Mouse (Mus musculus): ENCODE measurements at regions not wholly inside any gene's neighbourhood (a gene's known extent, or its start where the extent isn't known, plus 50 kb on each side); places are given as distances from the start of the nearest gene placed in this dataset.

DNA sequence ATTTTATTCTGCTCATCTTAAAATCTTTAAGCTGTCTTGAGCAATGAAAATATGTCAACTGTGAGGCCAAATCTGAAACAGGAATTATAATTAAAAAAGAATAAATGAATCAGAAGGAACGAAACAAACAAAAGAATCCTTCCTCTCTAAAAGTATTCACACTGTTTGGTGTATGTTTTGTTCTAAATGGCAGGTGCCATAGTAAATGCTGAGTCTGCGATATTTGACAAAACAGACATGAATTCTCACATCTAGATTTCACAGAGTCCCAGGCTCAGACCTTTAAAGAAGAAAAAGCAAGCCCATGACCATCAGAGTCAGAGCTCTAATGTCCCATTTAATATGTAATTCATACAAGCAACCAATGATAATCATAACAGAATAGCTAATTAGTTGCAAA, 316.6 kb upstream of the Gm11042 start:
- no peak for DNase-seq (ENCODE audit: low read depth, low spot score)
- H3K4me3 ChIP-seq (ENCODE audit: insufficient read depth in 1 of 2, low read depth in 1 of 2, low read length in 2 of 2, poor library complexity in 1 of 2, severe bottlenecking in 1 of 2), result no peak overlapping the region
- no peaks in the 10 kb centered on the region for H3K9me3 ChIP-seq (ENCODE audit: control insufficient read depth, insufficient read depth, low read depth, low read length)
- in situ Hi-C loops (cut with MboI; ENCODE audit: low sequenced_read_pairs in 2 of 2, unreplicated experiment in 2 of 2), result no loop called here
- H3K36me3 ChIP-seq (ENCODE audit: control insufficient read depth, insufficient read depth, low read length, poor library complexity, severe bottlenecking), result no peaks in the 10 kb centered on the region
- TF ChIP-seq MAFK (IDR thresholded peaks at IDR 0.05; ENCODE audit: insufficient read depth, low read depth, low read length) (peak; percentile 88), ZC3H11A (IDR thresholded peaks at IDR 0.05; ENCODE audit: borderline replicate concordance, low read depth, low read length) (no peak)
- no peaks in the 10 kb centered on the region for H3K4me1 ChIP-seq (ENCODE audit: control insufficient read depth in 2 of 2, insufficient read depth in 2 of 2, low read length in 2 of 2, poor library complexity in 1 of 2)
- no peak overlapping the region for H3K9ac ChIP-seq (ENCODE audit: insufficient read depth, low read depth, low read length, poor library complexity, severe bottlenecking)
- no peak overlapping the region for H3K27ac ChIP-seq (ENCODE audit: insufficient read depth, low read depth, low read length, poor library complexity, severe bottlenecking)

DNA sequence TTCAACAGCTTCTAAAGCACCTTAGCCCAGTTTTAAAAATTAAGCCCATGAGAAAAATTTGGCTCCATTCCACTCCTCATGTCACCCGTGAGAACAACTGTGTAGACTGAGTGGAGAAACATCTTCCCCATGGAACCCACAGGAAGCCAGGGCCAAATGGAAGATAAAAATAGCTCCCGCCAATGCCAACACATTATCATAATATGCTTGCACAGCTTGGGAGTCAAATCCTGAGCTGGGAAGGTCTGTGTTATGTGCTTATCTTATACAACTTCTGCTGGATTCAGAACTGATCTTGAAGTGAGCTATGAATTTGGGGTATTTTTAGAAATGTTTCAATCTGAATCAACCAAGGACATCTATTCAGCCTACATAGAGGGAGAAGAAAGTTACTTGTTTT, 279.0 kb upstream of the Gm11042 start:
- in situ Hi-C loops (cut with MboI; ENCODE audit: low sequenced_read_pairs in 2 of 2, unreplicated experiment in 2 of 2), result no loop called here
- Histone ChIP-seq H3K36me3 (ENCODE audit: control insufficient read depth, insufficient read depth, low read length, poor library complexity, severe bottlenecking) (no peaks in the 10 kb centered on the region), H3K9me3 (ENCODE audit: control insufficient read depth, insufficient read depth, low read depth, low read length) (no peaks in the 10 kb centered on the region), H3K27ac (ENCODE audit: insufficient read depth, low read depth, low read length, poor library complexity, severe bottlenecking) (no peak overlapping the region), H3K4me3 (ENCODE audit: insufficient read depth in 1 of 2, low read depth in 1 of 2, low read length in 2 of 2, poor library complexity in 1 of 2, severe bottlenecking in 1 of 2) (no peak overlapping the region), H3K4me1 (ENCODE audit: control insufficient read depth in 2 of 2, insufficient read depth in 2 of 2, low read length in 2 of 2, poor library complexity in 1 of 2) (no peaks in the 10 kb centered on the region), H3K9ac (ENCODE audit: insufficient read depth, low read depth, low read length, poor library complexity, severe bottlenecking) (no peak overlapping the region)
- no peak for TF ChIP-seq HCFC1 (IDR thresholded peaks at IDR 0.05; ENCODE audit: borderline replicate concordance, insufficient read depth, low read length)
- no peak for TF ChIP-seq MAFK (IDR thresholded peaks at IDR 0.05; ENCODE audit: insufficient read depth, low read depth, low read length)
- no peak for TF ChIP-seq CHD2 (IDR thresholded peaks at IDR 0.05; ENCODE audit: low read depth, low read length)
- no peak for TF ChIP-seq ZC3H11A (IDR thresholded peaks at IDR 0.05; ENCODE audit: borderline replicate concordance, low read depth, low read length)
- TF ChIP-seq ZNF384 (IDR thresholded peaks at IDR 0.05; ENCODE audit: low read depth, low read length), result no peak
- DNase-seq (ENCODE audit: low read depth, low spot score), result no peak

DNA sequence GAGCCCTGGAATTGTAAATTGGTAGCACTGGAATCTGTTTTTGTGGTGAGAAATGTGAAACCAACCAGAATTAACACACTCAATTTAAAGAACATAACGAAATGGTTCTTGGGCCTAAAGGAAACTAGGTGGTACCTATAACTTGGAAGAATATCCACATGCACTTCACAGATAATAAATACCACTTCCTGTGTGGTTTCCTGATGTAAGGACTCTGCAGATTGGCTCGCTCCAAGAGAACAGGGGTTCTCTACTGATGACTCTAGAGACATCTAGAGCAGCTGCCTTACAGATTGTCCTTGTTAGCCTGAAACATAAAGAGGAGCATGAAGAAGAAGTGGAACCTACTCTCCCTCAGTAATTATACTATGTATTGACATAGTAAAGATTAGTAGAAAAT, 238.4 kb upstream of the Gm11042 start:
- DNase-seq (ENCODE audit: low read depth, low spot score), result no peak
- H3K36me3 ChIP-seq (ENCODE audit: control insufficient read depth, insufficient read depth, low read length, poor library complexity, severe bottlenecking), result no peaks in the 10 kb centered on the region
- H3K9me3 ChIP-seq (ENCODE audit: control insufficient read depth, insufficient read depth, low read depth, low read length), result no peaks in the 10 kb centered on the region
- H3K4me1 ChIP-seq (ENCODE audit: control insufficient read depth in 2 of 2, insufficient read depth in 2 of 2, low read length in 2 of 2, poor library complexity in 1 of 2), result no peaks in the 10 kb centered on the region
- H3K9ac ChIP-seq (ENCODE audit: insufficient read depth, low read depth, low read length, poor library complexity, severe bottlenecking), result no peak overlapping the region
- in situ Hi-C loops (cut with MboI; ENCODE audit: low sequenced_read_pairs in 2 of 2, unreplicated experiment in 2 of 2), result no loop called here
- H3K27ac ChIP-seq (ENCODE audit: insufficient read depth, low read depth, low read length, poor library complexity, severe bottlenecking), result no peak overlapping the region
- TF ChIP-seq MAFK (IDR thresholded peaks at IDR 0.05; ENCODE audit: insufficient read depth, low read depth, low read length) (no peak), CHD2 (IDR thresholded peaks at IDR 0.05; ENCODE audit: low read depth, low read length) (no peak), HCFC1 (IDR thresholded peaks at IDR 0.05; ENCODE audit: borderline replicate concordance, insufficient read depth, low read length) (no peak), ZC3H11A (IDR thresholded peaks at IDR 0.05; ENCODE audit: borderline replicate concordance, low read depth, low read length) (no peak), ZNF384 (IDR thresholded peaks at IDR 0.05; ENCODE audit: low read depth, low read length) (no peak)
- H3K4me3 ChIP-seq (ENCODE audit: insufficient read depth in 1 of 2, low read depth in 1 of 2, low read length in 2 of 2, poor library complexity in 1 of 2, severe bottlenecking in 1 of 2), result no peak overlapping the region

DNA sequence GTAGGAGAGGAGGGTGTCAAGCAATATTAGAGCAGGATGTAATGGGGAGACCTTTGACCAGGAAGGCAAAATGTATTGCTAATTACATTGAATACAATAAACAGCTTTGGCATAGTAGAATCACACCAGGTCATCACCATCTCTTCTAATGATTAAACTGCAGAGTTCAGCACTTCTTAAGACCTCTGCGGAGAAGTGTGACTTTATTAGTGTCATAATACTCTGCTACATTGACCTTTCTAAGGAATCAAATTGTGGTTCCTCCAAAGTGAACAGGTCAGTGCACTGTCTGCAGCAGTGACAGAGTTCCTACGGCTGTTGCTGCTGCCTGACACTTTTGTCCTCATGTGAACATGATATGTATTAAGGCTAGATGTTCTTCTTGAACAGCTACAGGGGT, 228.0 kb upstream of the Gm11042 start:
- no peaks in the 10 kb centered on the region for H3K9me3 ChIP-seq (ENCODE audit: control insufficient read depth, insufficient read depth, low read depth, low read length)
- in situ Hi-C loops (cut with MboI; ENCODE audit: low sequenced_read_pairs in 2 of 2, unreplicated experiment in 2 of 2), result no loop called here
- DNase-seq (ENCODE audit: low read depth, low spot score), result no peak
- H3K27ac ChIP-seq (ENCODE audit: insufficient read depth, low read depth, low read length, poor library complexity, severe bottlenecking), result no peak overlapping the region
- H3K4me3 ChIP-seq (ENCODE audit: insufficient read depth in 1 of 2, low read depth in 1 of 2, low read length in 2 of 2, poor library complexity in 1 of 2, severe bottlenecking in 1 of 2), result no peak overlapping the region
- H3K36me3 ChIP-seq (ENCODE audit: control insufficient read depth, insufficient read depth, low read length, poor library complexity, severe bottlenecking), result no peaks in the 10 kb centered on the region
- no peak for TF ChIP-seq ZC3H11A (IDR thresholded peaks at IDR 0.05; ENCODE audit: borderline replicate concordance, low read depth, low read length)
- H3K9ac ChIP-seq (ENCODE audit: insufficient read depth, low read depth, low read length, poor library complexity, severe bottlenecking), result no peak overlapping the region
- H3K4me1 ChIP-seq (ENCODE audit: control insufficient read depth in 2 of 2, insufficient read depth in 2 of 2, low read length in 2 of 2, poor library complexity in 1 of 2), result no peaks in the 10 kb centered on the region

DNA sequence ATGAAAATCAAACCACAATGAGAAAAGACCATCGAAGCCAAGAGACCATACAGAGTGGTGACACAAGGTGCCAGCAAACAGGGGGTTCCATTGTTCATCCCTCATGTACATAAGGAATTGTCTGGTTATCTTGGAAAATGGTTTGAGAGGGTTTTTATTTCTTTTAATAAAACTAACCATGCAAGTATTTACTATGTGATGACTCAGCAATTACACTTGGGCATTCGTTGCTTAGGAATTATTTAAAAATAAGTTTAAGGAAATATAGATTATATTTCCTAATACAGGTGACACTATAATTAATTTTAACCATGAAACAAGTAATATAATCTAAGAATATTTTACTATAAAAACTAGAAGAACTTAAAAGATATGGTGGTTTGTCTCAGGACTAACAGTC, 218.7 kb upstream of the Gm11042 start:
- Histone ChIP-seq H3K4me1 (ENCODE audit: control insufficient read depth in 2 of 2, insufficient read depth in 2 of 2, low read length in 2 of 2, poor library complexity in 1 of 2) (no peaks in the 10 kb centered on the region), H3K36me3 (ENCODE audit: control insufficient read depth, insufficient read depth, low read length, poor library complexity, severe bottlenecking) (no peaks in the 10 kb centered on the region), H3K9me3 (ENCODE audit: control insufficient read depth, insufficient read depth, low read depth, low read length) (no peaks in the 10 kb centered on the region), H3K9ac (ENCODE audit: insufficient read depth, low read depth, low read length, poor library complexity, severe bottlenecking) (no peak overlapping the region), H3K4me3 (ENCODE audit: insufficient read depth in 1 of 2, low read depth in 1 of 2, low read length in 2 of 2, poor library complexity in 1 of 2, severe bottlenecking in 1 of 2) (no peak overlapping the region), H3K27ac (ENCODE audit: insufficient read depth, low read depth, low read length, poor library complexity, severe bottlenecking) (no peak overlapping the region)
- DNase-seq (ENCODE audit: low read depth, low spot score), result no peak
- in situ Hi-C loops (cut with MboI; ENCODE audit: low sequenced_read_pairs in 2 of 2, unreplicated experiment in 2 of 2), result no loop called here
- TF ChIP-seq CHD2 (IDR thresholded peaks at IDR 0.05; ENCODE audit: low read depth, low read length) (no peak), MAFK (IDR thresholded peaks at IDR 0.05; ENCODE audit: insufficient read depth, low read depth, low read length) (peak; percentile 84)

Measured in ES-E14 (cell line).